Mouse (Mus musculus): ENCODE data around the gene Snap47. TPM values are rescaled to one million over a fixed set of nuclear protein-coding genes. Genes with fewer than 3 reads are reported as not detected.
A peak's percentile ranks its signal among the peaks of the same experiment; 100 is the strongest.

Gene Snap47
- polyA plus RNA-seq, 1 experiment = 91.7 TPM

GRCm38 (mm10) chr11:59390470-59390869 lies 60.5 kb downstream of the Snap47 start:
- TF ChIP-seq CTCF (conservative IDR thresholded peaks at IDR 0.05; ENCODE audit: insufficient read depth, insufficient read length, low read depth, low read length) (no peak), POLR2A (IDR thresholded peaks at IDR 0.05; ENCODE audit: low read depth, low read length) (no peak)
- WGBS = 67% methylated on average over 9 of the region's 9 CpGs

GRCm38 (mm10) chr11:59389617-59390016 lies 61.4 kb downstream of the Snap47 start:
- H3K27ac ChIP-seq (ENCODE audit: insufficient read depth, low read depth, low read length) = no peak overlapping the region
- no peak overlapping the region for H3K4me3 ChIP-seq (ENCODE audit: insufficient read depth, low read depth, low read length)
- WGBS = 67% methylated on average over 4 of the region's 4 CpGs

More at GRCm38 (mm10) chr11:59390470-59390869, 60.5 kb downstream of the Snap47 start:
- H3K36me3 ChIP-seq (ENCODE audit: control insufficient read depth, insufficient read depth, low read length) = no peaks in the 10 kb centered on the region
- DNase-seq = no peak
- no peaks in the 10 kb centered on the region for H3K27me3 ChIP-seq (replicated peaks; ENCODE audit: control insufficient read depth, insufficient read depth, low read length)
- H3K4me3 ChIP-seq (ENCODE audit: insufficient read depth, low read depth, low read length) = no peak overlapping the region
- no peaks in the 10 kb centered on the region for H3K4me1 ChIP-seq (ENCODE audit: control insufficient read depth, insufficient read depth, low read length)
- no peak overlapping the region for H3K27ac ChIP-seq (ENCODE audit: insufficient read depth, low read depth, low read length)

GRCm38 (mm10) chr11:59388806-59389205 lies 62.2 kb downstream of the Snap47 start:
- 86% methylated on average over 4 of the region's 4 CpGs for WGBS
- TF ChIP-seq POLR2A (IDR thresholded peaks at IDR 0.05; ENCODE audit: low read depth, low read length) (no peak), CTCF (conservative IDR thresholded peaks at IDR 0.05; ENCODE audit: insufficient read depth, insufficient read length, low read depth, low read length) (no peak)
- Histone ChIP-seq H3K4me1 (ENCODE audit: control insufficient read depth, insufficient read depth, low read length) (peaks cover 5% of the 10 kb centered on the region; the same call in 1 of the 2 replicates), H3K27me3 (replicated peaks; ENCODE audit: control insufficient read depth, insufficient read depth, low read length) (no peaks in the 10 kb centered on the region), H3K36me3 (ENCODE audit: control insufficient read depth, insufficient read depth, low read length) (no peaks in the 10 kb centered on the region), H3K27ac (ENCODE audit: insufficient read depth, low read depth, low read length) (no peak overlapping the region), H3K4me3 (ENCODE audit: insufficient read depth, low read depth, low read length) (no peak overlapping the region)
- no peak for DNase-seq

More at GRCm38 (mm10) chr11:59389617-59390016, 61.4 kb downstream of the Snap47 start:
- Histone ChIP-seq H3K4me1 (ENCODE audit: control insufficient read depth, insufficient read depth, low read length) (peaks cover 2% of the 10 kb centered on the region; the same call in 1 of the 2 replicates), H3K27me3 (replicated peaks; ENCODE audit: control insufficient read depth, insufficient read depth, low read length) (no peaks in the 10 kb centered on the region), H3K36me3 (ENCODE audit: control insufficient read depth, insufficient read depth, low read length) (no peaks in the 10 kb centered on the region)
- DNase-seq = no peak
- TF ChIP-seq CTCF (conservative IDR thresholded peaks at IDR 0.05; ENCODE audit: insufficient read depth, insufficient read length, low read depth, low read length) (no peak), POLR2A (IDR thresholded peaks at IDR 0.05; ENCODE audit: low read depth, low read length) (no peak)

- Histone ChIP-seq H3K27ac (ENCODE audit: insufficient read depth, low read depth, low read length) (no peak overlapping the region), H3K36me3 (ENCODE audit: control insufficient read depth, insufficient read depth, low read length) (no peaks in the 10 kb centered on the region), H3K4me1 (ENCODE audit: control insufficient read depth, insufficient read depth, low read length) (peaks cover 5% of the 10 kb centered on the region; the same call in 1 of the 2 replicates), H3K27me3 (replicated peaks; ENCODE audit: control insufficient read depth, insufficient read depth, low read length) (no peaks in the 10 kb centered on the region), H3K4me3 (ENCODE audit: insufficient read depth, low read depth, low read length) (no peak overlapping the region)
- 70% methylated on average over 4 of the region's 4 CpGs for WGBS
- no peak for TF ChIP-seq CTCF (conservative IDR thresholded peaks at IDR 0.05; ENCODE audit: insufficient read depth, insufficient read length, low read depth, low read length)
- no peak for TF ChIP-seq POLR2A (IDR thresholded peaks at IDR 0.05; ENCODE audit: low read depth, low read length)
- DNase-seq = no peak
Observed at GRCm38 (mm10) chr11:59387471-59387870, 63.5 kb downstream of the Snap47 start.

GRCm38 (mm10) chr11:59385123-59385522 lies 65.9 kb downstream of the Snap47 start:
- Histone ChIP-seq H3K36me3 (ENCODE audit: control insufficient read depth, insufficient read depth, low read length) (no peaks in the 10 kb centered on the region), H3K27ac (ENCODE audit: insufficient read depth, low read depth, low read length) (no peak overlapping the region)

GRCm38 (mm10) chr11:59384441-59384959 lies 66.5 kb downstream of the Snap47 start:
- Histone ChIP-seq H3K4me3 (ENCODE audit: insufficient read depth, low read depth, low read length) (no peak overlapping the region), H3K27ac (ENCODE audit: insufficient read depth, low read depth, low read length) (no peak overlapping the region), H3K27me3 (replicated peaks; ENCODE audit: control insufficient read depth, insufficient read depth, low read length) (no peaks in the 10 kb centered on the region), H3K4me1 (ENCODE audit: control insufficient read depth, insufficient read depth, low read length) (peaks cover 5% of the 10 kb centered on the region; the same call in 1 of the 2 replicates), H3K36me3 (ENCODE audit: control insufficient read depth, insufficient read depth, low read length) (no peaks in the 10 kb centered on the region)
- no peak for TF ChIP-seq CTCF (conservative IDR thresholded peaks at IDR 0.05; ENCODE audit: insufficient read depth, insufficient read length, low read depth, low read length)
- no peak for TF ChIP-seq POLR2A (IDR thresholded peaks at IDR 0.05; ENCODE audit: low read depth, low read length)
- peak; percentile 76 for DNase-seq
- WGBS = 27% methylated on average over 7 of the region's 7 CpGs

More at GRCm38 (mm10) chr11:59385123-59385522, 65.9 kb downstream of the Snap47 start:
- Histone ChIP-seq H3K4me3 (ENCODE audit: insufficient read depth, low read depth, low read length) (no peak overlapping the region), H3K4me1 (ENCODE audit: control insufficient read depth, insufficient read depth, low read length) (peaks cover 5% of the 10 kb centered on the region; the same call in 1 of the 2 replicates), H3K27me3 (replicated peaks; ENCODE audit: control insufficient read depth, insufficient read depth, low read length) (no peaks in the 10 kb centered on the region)
- 34% methylated on average over 8 of the region's 8 CpGs for WGBS
- no peak for DNase-seq
- TF ChIP-seq CTCF (conservative IDR thresholded peaks at IDR 0.05; ENCODE audit: insufficient read depth, insufficient read length, low read depth, low read length) = no peak
- TF ChIP-seq POLR2A (IDR thresholded peaks at IDR 0.05; ENCODE audit: low read depth, low read length) = no peak

GRCm38 (mm10) chr11:59379547-59379946 lies 71.4 kb downstream of the Snap47 start:
- Histone ChIP-seq H3K4me3 (ENCODE audit: insufficient read depth, low read depth, low read length) (no peak overlapping the region), H3K4me1 (ENCODE audit: control insufficient read depth, insufficient read depth, low read length) (peaks cover 3% of the 10 kb centered on the region; the same call in 1 of the 2 replicates), H3K27ac (ENCODE audit: insufficient read depth, low read depth, low read length) (no peak overlapping the region), H3K27me3 (replicated peaks; ENCODE audit: control insufficient read depth, insufficient read depth, low read length) (no peaks in the 10 kb centered on the region), H3K36me3 (ENCODE audit: control insufficient read depth, insufficient read depth, low read length) (no peaks in the 10 kb centered on the region)
- TF ChIP-seq CTCF (conservative IDR thresholded peaks at IDR 0.05; ENCODE audit: insufficient read depth, insufficient read length, low read depth, low read length) = no peak
- no peak for TF ChIP-seq POLR2A (IDR thresholded peaks at IDR 0.05; ENCODE audit: low read depth, low read length)
- DNase-seq = no peak

Measured in kidney, adult 2 months (tissue).